Mouse (Mus musculus): ENCODE results near the gene Plek2.
"Not testable (repeated sequence)": the region's sequence is repeated elsewhere in the genome, so short reads cannot be mapped to it uniquely, and the experiment has no call there.

Plek2 gene

GRCm38 (mm10) chr12:78906707-78907162 is at the start of gene Plek2:
Gene Plek2, minus strand, starts transcription at chr12:78906964.
- DNase-seq (ENCODE audit: low read depth, low spot score): no peak

- DNase-seq (ENCODE audit: low read depth, low spot score): no peak
Observed at GRCm38 (mm10) chr12:78956405-78956804, 49.6 kb upstream of the Plek2 start.

- peak; percentile 23 for DNase-seq (ENCODE audit: low read depth, low spot score)
Observed at GRCm38 (mm10) chr12:78952484-78952883, 45.7 kb upstream of the Plek2 start.

- peak; percentile 23 for DNase-seq (ENCODE audit: low read depth, low spot score)
Observed at GRCm38 (mm10) chr12:78952053-78952452, 45.3 kb upstream of the Plek2 start.

- DNase-seq (ENCODE audit: low read depth, low spot score): no peak
Observed at GRCm38 (mm10) chr12:78947661-78948060, 40.9 kb upstream of the Plek2 start.

- DNase-seq (ENCODE audit: low read depth, low spot score): no peak
Observed at GRCm38 (mm10) chr12:78947161-78947560, 40.4 kb upstream of the Plek2 start.

- DNase-seq (ENCODE audit: low read depth, low spot score): no peak
Observed at GRCm38 (mm10) chr12:78942931-78943330, 36.2 kb upstream of the Plek2 start.

- no peak for DNase-seq (ENCODE audit: low read depth, low spot score)
Observed at GRCm38 (mm10) chr12:78940081-78940480, 33.3 kb upstream of the Plek2 start.

- DNase-seq (ENCODE audit: low read depth, low spot score): no peak
Observed at GRCm38 (mm10) chr12:78939393-78940037, 32.8 kb upstream of the Plek2 start.

GRCm38 (mm10) chr12:78936494-78936893 is 29.7 kb upstream of the Plek2 start:
- DNase-seq (ENCODE audit: low read depth, low spot score): no peak

- no peak for DNase-seq (ENCODE audit: low read depth, low spot score)
Observed at GRCm38 (mm10) chr12:78929900-78930299, 23.1 kb upstream of the Plek2 start.

- no peak for DNase-seq (ENCODE audit: low read depth, low spot score)
Observed at GRCm38 (mm10) chr12:78927287-78927686, 20.5 kb upstream of the Plek2 start.

GRCm38 (mm10) chr12:78923539-78924189 is 16.9 kb upstream of the Plek2 start:
- peak; percentile 70 for DNase-seq (ENCODE audit: low read depth, low spot score)

GRCm38 (mm10) chr12:78922977-78923376 is 16.2 kb upstream of the Plek2 start:
- DNase-seq (ENCODE audit: low read depth, low spot score): not testable (repeated sequence)

- DNase-seq (ENCODE audit: low read depth, low spot score): no peak
Observed at GRCm38 (mm10) chr12:78922058-78922457, 15.3 kb upstream of the Plek2 start.

GRCm38 (mm10) chr12:78921421-78921820 is 14.7 kb upstream of the Plek2 start:
- no peak for DNase-seq (ENCODE audit: low read depth, low spot score)

- DNase-seq (ENCODE audit: low read depth, low spot score): peak; percentile 79
Observed at GRCm38 (mm10) chr12:78919079-78919712, 12.4 kb upstream of the Plek2 start.

- DNase-seq (ENCODE audit: low read depth, low spot score): peak; percentile 60
Observed at GRCm38 (mm10) chr12:78918227-78919078, 11.7 kb upstream of the Plek2 start.

- no peak for DNase-seq (ENCODE audit: low read depth, low spot score)
Observed at GRCm38 (mm10) chr12:78916278-78916677, 9.5 kb upstream of the Plek2 start.

GRCm38 (mm10) chr12:78915561-78915960 is 8.8 kb upstream of the Plek2 start:
- no peak for DNase-seq (ENCODE audit: low read depth, low spot score)

- no peak for DNase-seq (ENCODE audit: low read depth, low spot score)
Observed at GRCm38 (mm10) chr12:78914458-78914857, 7.7 kb upstream of the Plek2 start.

All from telencephalon, adult 2 months (tissue).